Mouse (Mus musculus) right cerebral cortex, postnatal 36 days (tissue): ENCODE data around the gene Lsm10.

ENCODE experiments used
- DNase-seq, 2 experiments: peaks; one replicate each; pipeline ENCODE4 v3.0.0; 2022; ENCODE audit warnings: low spot score in 2 of 2, mixed read lengths in 1 of 2

The Lsm10 gene

DNA sequence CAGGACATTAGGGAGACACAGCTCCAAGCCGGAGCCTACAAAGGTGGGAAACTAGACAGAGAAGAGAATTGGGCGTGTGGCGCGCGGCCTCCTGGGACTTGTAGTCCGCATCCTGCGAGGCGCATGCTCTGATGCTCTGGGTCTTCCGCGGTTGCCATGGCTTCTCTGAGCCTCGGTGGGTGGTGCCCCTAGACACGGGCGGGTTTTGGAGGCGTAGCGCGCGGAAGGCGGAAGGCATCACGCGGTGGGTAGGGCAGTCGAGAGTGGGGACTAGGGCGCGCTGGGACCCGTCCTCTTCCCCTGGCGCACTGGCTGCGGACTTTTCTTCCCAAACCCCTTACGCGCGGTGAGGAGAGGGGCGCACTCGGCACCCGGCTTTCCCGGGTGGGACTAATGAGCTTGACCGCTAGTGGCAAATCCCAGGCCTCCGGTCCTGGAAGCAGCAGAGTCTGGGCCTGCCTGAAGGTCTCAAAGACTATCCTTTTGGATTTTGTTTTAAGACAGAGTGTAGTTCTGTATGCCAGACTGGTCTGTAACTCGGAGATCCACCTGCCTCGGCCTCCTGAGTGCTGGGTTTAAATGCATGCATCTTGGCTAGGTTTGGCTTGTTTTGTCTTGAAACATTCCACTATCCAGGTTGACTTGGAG lies at the start of gene Lsm10:
Gene Lsm10, plus strand, starts transcription at position 160 of the 648 bp plus-strand sequence.
- peak; percentile 97 to 98 for DNase-seq

DNA sequence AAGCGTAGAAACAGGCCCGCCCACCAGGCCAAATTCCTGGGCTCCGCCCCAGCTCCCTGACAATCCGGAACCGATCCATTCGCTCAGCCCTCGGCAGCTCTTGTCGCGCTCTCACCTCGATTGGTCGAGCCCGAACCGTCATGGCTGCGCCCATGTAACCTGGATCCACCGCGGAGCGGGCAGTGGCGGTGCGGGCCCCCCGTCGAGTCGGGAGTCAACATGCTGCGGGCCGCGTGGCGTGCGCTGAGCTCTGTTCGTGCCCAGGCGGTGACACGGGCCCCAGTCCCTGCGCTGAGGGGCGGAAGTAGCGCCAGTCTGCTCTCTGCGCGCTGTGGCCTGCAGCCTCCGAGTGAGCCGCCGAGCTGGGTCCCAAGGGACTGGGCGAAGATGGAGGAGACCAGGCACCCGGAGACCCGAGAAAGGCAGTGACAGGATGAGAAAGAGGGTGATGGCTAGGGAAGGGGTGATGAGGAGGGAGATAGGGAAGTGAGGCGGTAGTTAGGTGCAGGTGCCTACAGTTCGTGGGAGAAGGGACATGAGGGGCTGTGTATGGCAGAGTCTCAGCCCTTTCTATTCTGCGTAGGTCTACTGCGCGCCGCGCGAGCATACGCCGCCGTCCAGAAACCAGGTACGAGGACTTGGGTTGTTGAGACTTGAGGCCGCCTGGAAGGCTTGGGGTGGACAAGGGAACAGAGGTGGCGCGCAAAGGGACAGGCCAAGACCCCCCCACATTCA lies 49.4 kb upstream of the Lsm10 start, which contains the start of gene Mrps15:
Gene Mrps15, plus strand, starts transcription at position 75 of the 735 bp plus-strand sequence.
- peak; percentile 78 to 79 for DNase-seq

GRCm38 (mm10) chr4:126051617-126052016 lies 44.8 kb upstream of the Lsm10 start:
- DNase-seq, result peak; percentile 62 to 63

GRCm38 (mm10) chr4:126057207-126058133 lies 39.0 kb upstream of the Lsm10 start:
- no peak for DNase-seq

- DNase-seq, result peak; percentile 91 to 94
These were observed 38.1 kb upstream of the Lsm10 start, which contains the start of gene Oscp1 for GRCm38 (mm10) chr4:126058134-126058996. Gene Oscp1, plus strand, starts transcription at chr4:126058565.

DNA sequence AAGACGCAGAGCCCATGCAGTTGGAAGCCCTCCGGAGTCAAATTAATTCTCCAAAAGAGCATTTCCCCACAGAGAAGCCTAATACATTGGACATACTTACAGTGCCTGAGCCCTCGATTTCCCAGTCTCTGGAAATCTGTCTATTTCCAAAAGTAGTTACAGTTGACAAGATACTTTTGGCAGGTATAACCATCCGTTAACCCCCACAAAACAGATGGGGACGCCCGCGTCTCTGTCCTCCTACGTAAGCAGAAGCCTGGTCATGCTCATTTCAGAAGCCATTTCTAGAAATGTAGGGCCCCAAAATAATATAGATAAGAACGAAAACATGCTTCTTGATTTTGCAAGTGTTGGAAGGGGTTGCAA lies 37.4 kb upstream of the Lsm10 start:
- DNase-seq, result peak; percentile 64 to 72

DNA sequence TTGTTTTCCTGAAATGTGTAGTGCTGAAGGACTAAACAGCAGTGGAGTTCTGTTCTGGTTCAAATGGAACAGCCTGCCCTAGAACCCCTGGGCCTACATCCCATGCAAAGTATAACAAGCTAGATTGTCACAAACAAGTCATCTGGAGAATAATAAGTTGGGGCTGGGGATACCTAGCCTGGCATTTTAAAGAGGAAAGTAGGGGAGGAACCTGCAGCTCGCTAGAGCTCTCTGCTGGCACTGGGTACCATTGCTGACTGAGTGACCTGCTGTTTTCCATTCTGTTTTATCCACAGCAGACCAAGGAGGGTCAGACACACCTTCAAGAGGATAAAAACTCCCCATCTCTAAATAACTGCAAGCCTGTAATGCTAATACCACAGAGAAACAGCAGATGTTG lies 33.6 kb upstream of the Lsm10 start:
- peak in 1 of 2 experiments; percentile 18 for DNase-seq

GRCm38 (mm10) chr4:126065241-126065640 lies 31.2 kb upstream of the Lsm10 start:
- DNase-seq, result peak; percentile 30 to 32

GRCm38 (mm10) chr4:126067401-126068077 lies 28.9 kb upstream of the Lsm10 start:
- DNase-seq, result no peak

DNA sequence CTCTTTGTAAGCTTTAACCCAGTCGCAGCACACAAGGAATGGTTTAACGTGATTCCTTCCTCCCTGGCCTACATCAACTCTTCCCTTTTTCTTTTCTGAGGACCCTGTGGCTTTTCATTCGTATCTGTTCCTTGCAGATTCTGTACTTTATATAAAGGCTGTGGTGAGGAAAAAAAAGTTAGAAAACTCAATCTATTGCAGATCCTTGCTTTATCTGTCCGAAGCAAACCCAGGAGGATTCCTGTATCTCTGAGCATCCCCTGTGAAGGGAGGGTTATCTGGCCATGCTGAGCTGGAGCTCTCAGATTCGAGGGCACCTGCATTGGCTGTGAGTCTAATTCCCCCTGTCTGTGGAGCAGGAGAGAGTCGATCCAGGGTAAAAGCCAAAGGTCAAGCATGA lies 27.6 kb upstream of the Lsm10 start:
- DNase-seq, result no peak

DNA sequence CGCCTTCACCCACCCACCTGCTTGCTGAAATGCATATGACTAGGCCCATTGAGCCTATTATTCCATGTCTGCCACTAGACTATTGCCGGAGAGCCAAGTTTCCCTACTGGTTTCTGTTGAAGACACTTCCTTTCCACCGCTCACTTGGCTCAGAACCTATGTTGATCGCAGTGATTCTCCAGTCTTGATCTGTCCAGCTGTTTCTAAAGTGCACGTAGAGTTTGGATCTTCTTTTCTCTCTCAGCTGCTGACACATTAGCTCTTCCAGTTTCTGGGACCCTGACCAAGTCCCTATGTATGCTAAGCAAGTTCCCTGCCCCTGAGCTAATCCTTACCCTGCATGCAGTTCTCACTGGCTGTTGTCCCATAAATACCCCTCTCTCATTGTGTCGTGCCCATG lies 18.6 kb upstream of the Lsm10 start:
- no peak for DNase-seq

- DNase-seq, result no peak
These were observed 17.2 kb upstream of the Lsm10 start for GRCm38 (mm10) chr4:126079266-126079665.

DNA sequence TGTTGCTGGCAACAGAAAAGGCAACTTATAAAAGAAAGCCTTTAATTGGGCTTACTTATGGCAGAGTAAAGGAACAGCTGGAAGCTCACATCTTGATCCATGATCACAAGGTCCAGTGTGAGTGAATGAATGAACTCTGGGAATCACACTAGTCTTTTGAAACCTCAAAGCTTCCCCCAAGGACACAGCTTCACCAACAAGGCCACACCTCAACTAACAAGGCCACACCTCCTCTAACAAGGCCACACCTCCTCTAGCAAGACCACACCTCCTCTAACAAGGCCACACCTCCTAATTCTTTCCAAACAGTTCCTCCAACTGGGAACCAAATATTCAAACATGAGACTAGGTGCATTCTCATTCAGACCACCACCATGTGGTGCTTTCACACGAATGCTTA lies 14.8 kb upstream of the Lsm10 start:
- no peak for DNase-seq

DNA sequence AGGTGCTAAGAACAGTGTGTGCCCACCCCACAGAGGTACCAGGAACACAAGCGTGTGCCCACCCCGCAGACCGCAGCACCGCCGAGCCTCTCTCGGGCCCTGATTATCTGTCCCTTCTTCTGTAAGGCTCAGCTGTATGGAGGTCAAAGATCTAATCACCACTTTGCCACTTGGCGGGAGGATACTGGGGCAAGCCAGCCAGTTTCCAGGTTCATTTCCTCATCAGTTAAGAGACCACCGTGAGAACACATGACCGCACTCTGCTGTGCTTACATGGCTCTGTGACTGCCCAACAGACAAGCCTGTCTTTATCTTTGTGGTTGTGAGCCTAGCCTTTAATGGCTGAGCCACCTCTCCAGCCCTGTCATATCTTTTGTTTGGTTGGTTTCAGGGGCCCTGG lies 13.4 kb upstream of the Lsm10 start:
- no peak for DNase-seq

DNA sequence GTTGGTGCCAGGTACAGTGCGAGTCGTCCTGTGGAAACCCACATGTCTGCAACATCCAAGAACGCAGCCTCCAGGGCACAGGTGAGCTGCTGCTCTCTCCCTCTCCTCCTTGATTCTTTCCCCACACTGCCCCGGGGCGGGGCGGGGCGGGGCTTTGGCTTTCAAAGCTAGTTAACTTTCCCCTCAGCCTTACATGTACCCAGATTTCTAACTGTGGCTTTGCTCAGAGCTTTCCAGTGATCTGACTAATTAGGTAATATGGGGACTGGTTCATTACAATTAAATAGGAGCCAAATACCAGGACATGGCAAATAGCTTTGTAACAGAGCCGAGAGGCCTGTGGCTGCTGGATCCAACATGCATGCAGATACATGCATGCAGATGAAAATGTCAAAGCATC lies 12.0 kb upstream of the Lsm10 start:
- DNase-seq, result no peak

DNA sequence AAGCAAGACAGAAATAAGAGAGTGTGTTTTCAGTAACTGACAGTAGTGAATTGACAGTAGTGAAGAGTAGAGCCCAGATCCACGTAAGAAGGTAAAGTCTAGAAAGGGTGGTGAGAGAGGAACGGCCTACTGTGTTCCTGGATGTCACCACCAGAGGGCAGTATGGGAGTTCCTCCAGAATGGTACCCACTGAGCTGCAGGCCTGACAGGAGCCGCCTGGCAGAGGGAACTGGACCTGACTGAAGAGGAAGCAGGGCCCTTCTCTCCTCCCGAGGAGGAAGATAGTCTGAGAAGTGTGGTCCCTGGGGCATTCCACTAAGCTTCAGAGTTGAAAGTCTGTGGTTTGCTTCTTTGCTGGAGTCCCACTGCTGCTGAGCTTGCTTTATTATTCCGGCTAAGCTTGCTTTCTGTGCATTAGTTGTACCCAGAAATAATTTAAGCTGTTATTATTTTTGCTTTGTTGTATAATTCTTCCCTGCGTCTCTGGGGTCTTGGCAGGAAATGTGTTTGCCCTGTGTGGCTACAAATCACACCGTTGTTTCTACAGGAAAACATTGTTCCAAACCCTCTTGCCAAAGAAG lies 10.3 kb upstream of the Lsm10 start:
- peak; percentile 57 to 71 for DNase-seq

GRCm38 (mm10) chr4:126090101-126090847 lies 6.1 kb upstream of the Lsm10 start:
- DNase-seq, result no peak

DNA sequence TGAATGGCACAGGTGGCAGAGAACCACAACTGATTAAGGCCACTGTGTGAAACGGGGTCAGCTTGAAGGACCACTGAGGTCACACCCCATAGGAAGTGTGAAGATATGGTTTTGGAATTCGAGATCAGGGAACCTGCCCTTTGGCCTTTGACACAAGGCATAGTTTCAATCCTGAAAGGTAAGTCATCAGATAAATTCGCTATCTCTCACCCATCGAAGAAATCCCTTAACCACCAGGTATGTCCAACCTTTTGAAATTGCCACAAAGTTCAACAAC lies 5.6 kb upstream of the Lsm10 start:
- DNase-seq, result no peak

- DNase-seq, result no peak
These were observed 4.5 kb upstream of the Lsm10 start for GRCm38 (mm10) chr4:126091873-126092272.
